Mouse (Mus musculus): Measurements from ENCODE around the gene Mybl2.

The Mybl2 gene

GRCm38 (mm10) chr2:163071590-163071989 is 17.1 kb downstream of the Mybl2 start:
- in situ Hi-C loops (cut with MboI) = no loop called here

- in situ Hi-C loops (cut with MboI) = no loop called here
Measured at GRCm38 (mm10) chr2:163073023-163073757, 18.7 kb downstream of the Mybl2 start.

GRCm38 (mm10) chr2:163074006-163074405 is 19.5 kb downstream of the Mybl2 start:
- in situ Hi-C loops (cut with MboI) = no loop called here

- in situ Hi-C loops (cut with MboI) = no loop called here
Measured at GRCm38 (mm10) chr2:163074808-163075207, 20.3 kb downstream of the Mybl2 start.

GRCm38 (mm10) chr2:163075234-163075633 is 20.7 kb downstream of the Mybl2 start:
- in situ Hi-C loops (cut with MboI) = no loop called here

GRCm38 (mm10) chr2:163079041-163079440 is 24.6 kb downstream of the Mybl2 start:
- in situ Hi-C loops (cut with MboI) = no loop called here

- in situ Hi-C loops (cut with MboI) = no loop called here
Measured at GRCm38 (mm10) chr2:163082591-163082990, 28.1 kb downstream of the Mybl2 start.

- in situ Hi-C loops (cut with MboI) = no loop called here
Measured at GRCm38 (mm10) chr2:163084519-163084918, 30.0 kb downstream of the Mybl2 start.

GRCm38 (mm10) chr2:163085047-163085446 is 30.6 kb downstream of the Mybl2 start:
- in situ Hi-C loops (cut with MboI) = no loop called here

GRCm38 (mm10) chr2:163086561-163086960 is 32.1 kb downstream of the Mybl2 start:
- in situ Hi-C loops (cut with MboI) = no loop called here

- in situ Hi-C loops (cut with MboI) = no loop called here
Measured at GRCm38 (mm10) chr2:163087728-163088127, 33.2 kb downstream of the Mybl2 start, which contains the start of gene Gtsf1l. Gene Gtsf1l (minus strand): TSS chr2:163087855.

- in situ Hi-C loops (cut with MboI) = no loop called here
Measured at GRCm38 (mm10) chr2:163089475-163090123, 35.1 kb downstream of the Mybl2 start.

- in situ Hi-C loops (cut with MboI) = no loop called here
Measured at GRCm38 (mm10) chr2:163094909-163095308, 40.4 kb downstream of the Mybl2 start.

- in situ Hi-C loops (cut with MboI) = no loop called here
Measured at GRCm38 (mm10) chr2:163095784-163096183, 41.3 kb downstream of the Mybl2 start.

- in situ Hi-C loops (cut with MboI) = no loop called here
Measured at GRCm38 (mm10) chr2:163099919-163100318, 45.4 kb downstream of the Mybl2 start.

GRCm38 (mm10) chr2:163100551-163100950 is 46.1 kb downstream of the Mybl2 start:
- in situ Hi-C loops (cut with MboI) = no loop called here

GRCm38 (mm10) chr2:163101646-163102203 is 47.2 kb downstream of the Mybl2 start:
- in situ Hi-C loops (cut with MboI) = no loop called here

- in situ Hi-C loops (cut with MboI) = no loop called here
Measured at GRCm38 (mm10) chr2:163102216-163102615, 47.7 kb downstream of the Mybl2 start.

- in situ Hi-C loops (cut with MboI) = no loop called here
Measured at GRCm38 (mm10) chr2:163102900-163103653, 48.6 kb downstream of the Mybl2 start.

GRCm38 (mm10) chr2:163104086-163104770 is 49.7 kb downstream of the Mybl2 start:
- in situ Hi-C loops (cut with MboI) = no loop called here

- in situ Hi-C loops (cut with MboI) = no loop called here
Measured at GRCm38 (mm10) chr2:163108385-163108784, 53.9 kb downstream of the Mybl2 start.

GRCm38 (mm10) chr2:163110706-163111105 is 56.2 kb downstream of the Mybl2 start:
- in situ Hi-C loops (cut with MboI) = no loop called here
